Mouse (Mus musculus) G1E (cell line): ENCODE results near the gene Minos1.

Experiments used
- CTCF ChIP-seq: IDR thresholded peaks from 2 replicates; pipeline ENCODE4 v1.5.1; 2012; ENCODE audit warnings: low read depth, low read length, inconsistent platforms, mixed read lengths
- GATA2 ChIP-seq: IDR thresholded peaks from 2 replicates; pipeline ENCODE4 v1.6.1; 2012; ENCODE audit warnings: low read depth, low read length, inconsistent platforms, borderline replicate concordance

- no peak for TF ChIP-seq CTCF
- no peak for TF ChIP-seq GATA2
These were observed 19.5 kb downstream of the Minos1 start for GRCm38 (mm10) chr4:139111421-139111820.
